Mouse (Mus musculus): ENCODE results near the gene Vmn1r183. TPM values are rescaled to one million over a fixed set of nuclear protein-coding genes. Genes with fewer than 3 reads are reported as not detected.
"Not testable (repeated sequence)": the region's sequence is repeated elsewhere in the genome, so short reads cannot be mapped to it uniquely, and the experiment has no call there.

Vmn1r183 gene
- polyA plus RNA-seq (2015; fragmentation: Nextera tagmentation; extraction: Ambion mirVana) = not detected in 2 replicates

GRCm38 (mm10) chr7:24052660-24053304, at the start of gene Vmn1r183:
Gene Vmn1r183 (plus strand): TSS chr7:24053254.
- Histone ChIP-seq H3K9ac (replicated peaks; ENCODE audit: low read depth, low read length) (no peak within 1 kb of the TSS), H3K9me3 (ENCODE audit: control insufficient read depth, low read length) (0 out of 2 replicates have a peak, but pooled peaks cover 2% of the 10 kb centered on the region), H3K36me3 (ENCODE audit: control insufficient read depth, insufficient read depth) (no peaks in the 10 kb centered on the region), H3K4me1 (replicated peaks; ENCODE audit: control insufficient read depth, insufficient read depth, low read length) (no peaks in the 10 kb centered on the region), H3K4me2 (ENCODE audit: low read length) (no peak within 1 kb of the TSS), H3K27ac (ENCODE audit: low read length) (no peak within 1 kb of the TSS), H3K4me3 (replicated peaks; ENCODE audit: low read length) (no peak within 1 kb of the TSS), H3K27me3 (replicated peaks; ENCODE audit: control insufficient read depth, insufficient read depth, low read length) (no peaks in the 10 kb centered on the region)
- ATAC-seq = no peak
- WGBS = 82% methylated on average over 4 of the region's 4 CpGs

DNA sequence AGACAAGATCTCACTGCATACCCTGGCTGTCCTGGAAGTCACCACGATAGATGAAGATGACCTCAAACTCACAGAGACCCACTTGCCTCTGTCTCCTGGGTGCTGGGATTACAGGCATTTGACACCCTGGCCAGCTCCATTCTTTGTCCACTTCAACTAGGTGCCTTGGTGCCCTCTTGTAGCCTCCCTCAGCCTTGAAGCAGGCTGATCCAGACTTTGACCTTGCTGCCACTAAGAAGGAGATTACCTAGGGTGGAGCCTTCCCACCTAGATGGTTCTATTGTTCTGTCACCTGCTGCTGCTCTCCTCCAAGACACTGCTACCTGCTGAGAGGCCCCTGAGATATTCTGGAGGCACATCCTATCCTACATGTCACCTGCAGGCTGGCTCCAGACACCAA, 21.4 kb downstream of the Vmn1r183 start:
- H3K27me3 ChIP-seq (replicated peaks; ENCODE audit: control insufficient read depth, insufficient read depth, low read length); ATAC-seq: not testable (repeated sequence)
- WGBS = 68% methylated on average over 1 of the region's 1 CpGs

DNA sequence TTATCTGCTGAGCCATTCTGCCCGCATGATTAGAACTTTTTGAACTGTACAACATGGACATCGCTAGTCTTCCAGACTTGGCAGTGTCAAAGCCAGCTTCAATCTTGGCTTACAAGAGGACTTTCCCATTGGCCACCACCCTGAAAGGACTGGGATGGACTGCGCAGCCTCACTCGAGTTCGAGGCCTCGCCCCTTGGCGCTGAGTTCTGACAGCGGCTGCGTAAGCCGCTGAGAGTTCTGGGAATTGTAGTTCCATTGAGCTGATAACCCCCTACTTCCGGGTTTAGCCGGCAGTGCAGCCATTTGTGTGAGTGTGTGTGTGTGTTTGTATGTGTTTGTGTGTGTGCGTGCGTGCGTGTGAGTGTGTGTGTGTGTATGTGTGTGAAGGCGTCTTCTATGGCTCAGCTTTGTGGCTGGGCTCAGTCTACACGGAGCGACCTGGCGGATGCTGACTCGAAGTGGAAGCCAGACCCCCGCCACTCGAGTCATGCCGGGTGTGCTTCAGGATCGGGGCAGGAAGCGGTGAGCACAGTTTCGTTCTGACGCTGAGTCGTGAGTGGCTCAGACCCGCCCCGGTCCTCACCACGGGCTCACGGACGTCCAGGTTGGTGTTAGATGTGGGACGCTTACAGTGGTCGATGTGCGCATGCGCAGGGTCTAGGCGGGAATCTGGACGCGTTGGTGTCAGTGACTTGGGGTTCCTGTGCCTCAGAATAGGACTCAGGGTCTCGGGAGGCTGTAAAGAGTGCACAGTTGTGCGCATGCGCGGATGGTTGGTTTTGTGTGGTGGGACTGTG, 28.8 kb downstream of the Vmn1r183 start, which contains the start of gene Zfp180:
Zfp180 (plus strand) TSS at position 291 of the 798 bp plus-strand sequence.
- Histone ChIP-seq H3K4me1 (replicated peaks; ENCODE audit: control insufficient read depth, insufficient read depth, low read length) (peaks cover 25% of the 10 kb centered on the region), H3K27ac (ENCODE audit: low read length) (peak within 1 kb of the TSS; percentile 76), H3K4me3 (replicated peaks; ENCODE audit: low read length) (peak within 1 kb of the TSS; percentile 86), H3K9me3 (ENCODE audit: control insufficient read depth, low read length) (peaks cover 2% of the 10 kb centered on the region), H3K27me3 (replicated peaks; ENCODE audit: control insufficient read depth, insufficient read depth, low read length) (no peaks in the 10 kb centered on the region; the same call in 1 of the 2 replicates), H3K9ac (replicated peaks; ENCODE audit: low read depth, low read length) (peak within 1 kb of the TSS; percentile 73), H3K36me3 (ENCODE audit: control insufficient read depth, insufficient read depth) (peaks cover 8% of the 10 kb centered on the region; the same call in 1 of the 2 replicates), H3K4me2 (ENCODE audit: low read length) (peak within 1 kb of the TSS; percentile 74)
- WGBS = 17% methylated on average over 44 of the region's 44 CpGs
- peak; percentile 98 for ATAC-seq

More for the DNA sequence above, 21.4 kb downstream of the Vmn1r183 start:
- H3K27ac ChIP-seq (ENCODE audit: low read length); H3K9me3 ChIP-seq (ENCODE audit: control insufficient read depth, low read length); H3K36me3 ChIP-seq (ENCODE audit: control insufficient read depth, insufficient read depth); H3K4me1 ChIP-seq (replicated peaks; ENCODE audit: control insufficient read depth, insufficient read depth, low read length); H3K9ac ChIP-seq (replicated peaks; ENCODE audit: low read depth, low read length); H3K4me2 ChIP-seq (ENCODE audit: low read length); H3K4me3 ChIP-seq (replicated peaks; ENCODE audit: low read length): not testable (repeated sequence)

DNA sequence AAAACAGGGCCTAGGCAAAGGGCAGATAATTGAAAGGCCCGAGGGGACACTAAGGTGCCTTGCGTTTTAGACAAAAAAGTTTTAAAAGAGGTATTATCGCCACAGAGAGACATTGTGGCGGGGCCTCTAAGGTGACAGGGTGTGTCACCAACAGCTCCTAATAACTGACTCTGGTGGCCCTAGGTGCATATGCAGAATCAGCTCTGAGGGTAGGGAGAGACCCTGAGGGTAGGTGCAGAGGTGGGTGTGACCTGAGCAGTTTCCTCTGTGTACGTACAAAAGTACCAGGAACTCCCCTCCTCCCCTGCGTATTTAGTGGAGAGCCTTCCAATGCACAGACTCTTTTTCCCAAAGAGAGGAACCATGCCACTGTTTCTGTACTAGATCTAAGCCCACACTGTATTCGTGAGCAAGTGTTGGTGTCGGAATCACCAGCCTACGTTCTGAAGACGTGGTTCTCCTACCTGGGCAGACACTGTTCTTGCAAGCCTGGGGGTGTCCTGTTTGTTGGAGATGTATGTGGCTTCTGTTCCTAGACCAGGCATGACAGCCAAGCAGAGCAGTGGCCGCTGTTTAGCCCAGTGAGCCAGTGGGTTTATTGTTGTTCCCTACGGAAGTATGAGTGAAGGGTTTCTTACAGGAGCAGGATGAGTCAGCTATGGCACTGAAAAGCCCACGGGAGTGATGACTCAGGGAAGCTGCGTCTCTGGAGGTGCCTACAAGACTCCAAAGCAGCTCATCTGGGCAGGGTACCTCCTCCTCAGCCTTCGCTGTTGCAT, 29.6 kb downstream of the Vmn1r183 start:
- Histone ChIP-seq H3K27ac (ENCODE audit: low read length) (peak overlapping the region; percentile 76; the same call in 1 of the 2 replicates), H3K4me3 (replicated peaks; ENCODE audit: low read length) (peak overlapping the region; percentile 86), H3K9me3 (ENCODE audit: control insufficient read depth, low read length) (peaks cover 5% of the 10 kb centered on the region), H3K36me3 (ENCODE audit: control insufficient read depth, insufficient read depth) (peaks cover 15% of the 10 kb centered on the region; the same call in 1 of the 2 replicates), H3K27me3 (replicated peaks; ENCODE audit: control insufficient read depth, insufficient read depth, low read length) (no peaks in the 10 kb centered on the region; the same call in 1 of the 2 replicates), H3K4me1 (replicated peaks; ENCODE audit: control insufficient read depth, insufficient read depth, low read length) (peaks cover 25% of the 10 kb centered on the region), H3K9ac (replicated peaks; ENCODE audit: low read depth, low read length) (peak overlapping the region; percentile 73), H3K4me2 (ENCODE audit: low read length) (peak overlapping the region; percentile 74)
- ATAC-seq = peak; percentile 6; the same call in 1 of the 2 replicates
- WGBS = 51% methylated on average over 15 of the region's 15 CpGs

- 97% methylated on average over 4 of the region's 4 CpGs for WGBS
- H3K36me3 ChIP-seq (ENCODE audit: control insufficient read depth, insufficient read depth) = peaks cover 19% of the 10 kb centered on the region; the same call in 1 of the 2 replicates
These were observed 33.8 kb downstream of the Vmn1r183 start for GRCm38 (mm10) chr7:24086871-24087270.

DNA sequence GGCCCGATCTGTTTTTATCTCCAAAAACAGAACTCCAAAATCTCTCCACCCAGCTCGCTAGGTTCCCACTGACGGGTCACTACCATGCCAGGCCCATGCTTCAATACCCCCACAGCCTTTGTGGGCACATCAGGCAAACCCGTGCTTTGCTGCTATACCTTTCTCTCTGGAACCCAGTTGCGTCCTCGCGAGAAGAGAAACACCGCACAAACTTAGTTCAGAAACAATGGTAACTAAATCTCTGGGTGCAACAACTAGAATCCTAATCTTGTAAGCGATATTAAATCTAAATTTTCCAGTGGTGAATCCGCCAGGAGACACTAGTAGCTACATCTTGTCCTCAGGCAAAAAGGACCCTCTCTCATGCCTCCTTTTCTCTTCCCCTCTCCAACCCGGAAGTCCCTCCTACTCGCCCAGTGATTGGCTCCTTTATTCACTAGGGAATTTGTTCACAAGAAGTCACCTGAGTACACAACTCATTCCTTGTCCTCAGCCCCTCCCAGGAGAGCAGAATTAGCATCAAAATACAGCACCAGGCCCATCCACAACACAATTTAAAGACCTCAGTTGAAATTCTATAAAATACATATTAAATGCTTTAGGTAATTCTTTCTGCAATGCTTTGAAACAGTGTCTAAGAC, 34.6 kb downstream of the Vmn1r183 start:
- no peak for ATAC-seq
- Histone ChIP-seq H3K4me3 (replicated peaks; ENCODE audit: low read length) (no peak overlapping the region), H3K27me3 (replicated peaks; ENCODE audit: control insufficient read depth, insufficient read depth, low read length) (no peaks in the 10 kb centered on the region), H3K9ac (replicated peaks; ENCODE audit: low read depth, low read length) (no peak overlapping the region), H3K4me1 (replicated peaks; ENCODE audit: control insufficient read depth, insufficient read depth, low read length) (peaks cover 17% of the 10 kb centered on the region), H3K4me2 (ENCODE audit: low read length) (no peak overlapping the region), H3K36me3 (ENCODE audit: control insufficient read depth, insufficient read depth) (peaks cover 19% of the 10 kb centered on the region; the same call in 1 of the 2 replicates), H3K9me3 (ENCODE audit: control insufficient read depth, low read length) (peaks cover 9% of the 10 kb centered on the region), H3K27ac (ENCODE audit: low read length) (no peak overlapping the region)
- WGBS = 97% methylated on average over 12 of the region's 12 CpGs

More at GRCm38 (mm10) chr7:24086871-24087270, 33.8 kb downstream of the Vmn1r183 start:
- no peak overlapping the region for H3K27ac ChIP-seq (ENCODE audit: low read length)
- H3K9ac ChIP-seq (replicated peaks; ENCODE audit: low read depth, low read length) = no peak overlapping the region
- peaks cover 9% of the 10 kb centered on the region for H3K9me3 ChIP-seq (ENCODE audit: control insufficient read depth, low read length)
- H3K4me2 ChIP-seq (ENCODE audit: low read length) = no peak overlapping the region
- ATAC-seq = no peak
- no peaks in the 10 kb centered on the region for H3K27me3 ChIP-seq (replicated peaks; ENCODE audit: control insufficient read depth, insufficient read depth, low read length)
- peaks cover 20% of the 10 kb centered on the region for H3K4me1 ChIP-seq (replicated peaks; ENCODE audit: control insufficient read depth, insufficient read depth, low read length)
- H3K4me3 ChIP-seq (replicated peaks; ENCODE audit: low read length) = no peak overlapping the region

GRCm38 (mm10) chr7:24104403-24104802, 51.3 kb downstream of the Vmn1r183 start:
- no peak for ATAC-seq
- H3K4me3 ChIP-seq (replicated peaks; ENCODE audit: low read length) = no peak overlapping the region
- peaks cover 86% of the 10 kb centered on the region for H3K9me3 ChIP-seq (ENCODE audit: control insufficient read depth, low read length)
- H3K9ac ChIP-seq (replicated peaks; ENCODE audit: low read depth, low read length) = no peak overlapping the region
- no peaks in the 10 kb centered on the region for H3K27me3 ChIP-seq (replicated peaks; ENCODE audit: control insufficient read depth, insufficient read depth, low read length)
- H3K4me1 ChIP-seq (replicated peaks; ENCODE audit: control insufficient read depth, insufficient read depth, low read length) = no peaks in the 10 kb centered on the region
- peaks cover 100% of the 10 kb centered on the region for H3K36me3 ChIP-seq (ENCODE audit: control insufficient read depth, insufficient read depth)
- no peak overlapping the region for H3K27ac ChIP-seq (ENCODE audit: low read length)
- no peak overlapping the region for H3K4me2 ChIP-seq (ENCODE audit: low read length)
- 97% methylated on average over 9 of the region's 9 CpGs for WGBS

- Histone ChIP-seq H3K4me1 (replicated peaks; ENCODE audit: control insufficient read depth, insufficient read depth, low read length) (no peaks in the 10 kb centered on the region), H3K36me3 (ENCODE audit: control insufficient read depth, insufficient read depth) (peaks cover 97% of the 10 kb centered on the region), H3K9me3 (ENCODE audit: control insufficient read depth, low read length) (peaks cover 87% of the 10 kb centered on the region), H3K27ac (ENCODE audit: low read length) (no peak overlapping the region), H3K9ac (replicated peaks; ENCODE audit: low read depth, low read length) (no peak overlapping the region), H3K4me2 (ENCODE audit: low read length) (no peak overlapping the region), H3K4me3 (replicated peaks; ENCODE audit: low read length) (no peak overlapping the region), H3K27me3 (replicated peaks; ENCODE audit: control insufficient read depth, insufficient read depth, low read length) (no peaks in the 10 kb centered on the region)
- 97% methylated on average over 18 of the region's 18 CpGs for WGBS
- ATAC-seq = no peak
These were observed 52.2 kb downstream of the Vmn1r183 start for GRCm38 (mm10) chr7:24105144-24105703.

All from forebrain, embryonic 16.5 days (tissue).